Mouse (Mus musculus): ENCODE measurements around the gene Gm9767. TPM values are rescaled to one million over a fixed set of nuclear protein-coding genes. Genes with fewer than 3 reads are reported as not detected.

Gm9767 gene
- total and polyA plus RNA-seq, 3 experiments, result not detected

DNA sequence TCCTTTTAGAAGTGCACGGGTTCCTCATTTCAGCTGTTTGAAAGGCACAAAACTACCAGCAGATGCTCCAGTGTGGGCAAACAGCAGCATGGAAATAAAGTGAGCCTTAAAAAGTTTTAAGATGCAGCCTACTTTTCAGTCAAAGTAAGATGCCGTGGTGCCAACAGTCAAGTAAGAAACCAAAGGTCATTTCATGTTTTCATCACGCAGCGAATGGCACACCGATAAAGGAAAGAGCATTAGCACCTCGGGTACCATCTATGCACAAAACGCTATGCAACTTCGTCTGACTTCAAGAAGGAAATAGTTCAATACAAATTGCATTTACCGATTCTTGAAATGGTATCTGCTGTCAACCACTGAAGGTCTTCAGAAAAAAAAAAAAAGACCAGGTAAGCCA is 1.1 kb upstream of the Gm9767 start:
- H3K4me1 ChIP-seq (ENCODE audit: control insufficient read depth in 1 of 2, insufficient read depth in 2 of 2), result no peaks in the 10 kb centered on the region
- H3K36me3 ChIP-seq (replicated peaks in 1 of 2; ENCODE audit: control insufficient read depth in 1 of 2, insufficient read depth in 1 of 2, low read length in 1 of 2), result no peaks in the 10 kb centered on the region
- dilution Hi-C loops (cut with MboI; ENCODE audit: extremely low pct_ligation_motif_present, extremely low pct_unique_long_range_greater_than_20kb, low sequenced_read_pairs), result no loop called here
- no peaks in the 10 kb centered on the region for H3K9me3 ChIP-seq (replicated peaks; ENCODE audit: low read length)
- TF ChIP-seq ZMIZ1 (IDR thresholded peaks at IDR 0.05; ENCODE audit: low read depth, low read length) (no peak), MYC (IDR thresholded peaks at IDR 0.05; ENCODE audit: low read depth, low read length) (no peak), JUN (IDR thresholded peaks at IDR 0.05; ENCODE audit: insufficient read depth, low read depth, low read length) (no peak), NELFE (IDR thresholded peaks at IDR 0.05; ENCODE audit: low read depth, low read length) (no peak), USF1 (IDR thresholded peaks at IDR 0.05; ENCODE audit: low read depth, low read length) (no peak)
- no peak overlapping the region for H3K9ac ChIP-seq (ENCODE audit: insufficient read depth, low read depth)
- H3K4me3 ChIP-seq (replicated peaks in 1 of 3; ENCODE audit: low read depth in 2 of 3, low read length in 2 of 3, poor library complexity in 1 of 3), result no peak overlapping the region
- no peak for DNase-seq (ENCODE audit: extremely low read depth)
- H3K27ac ChIP-seq (ENCODE audit: insufficient read depth, low read depth), result no peak overlapping the region
- in situ Hi-C loops (cut with MboI; ENCODE audit: low pct_ligation_motif_present, low pct_unique_long_range_greater_than_20kb, low sequenced_read_pairs), result no loop called here
- no peak overlapping the region for H3K4me2 ChIP-seq (ENCODE audit: insufficient read depth, low read depth, poor library complexity, severe bottlenecking)
- no peaks in the 10 kb centered on the region for H3K27me3 ChIP-seq (replicated peaks)
- no peaks in the 10 kb centered on the region for H3K79me2 ChIP-seq (replicated peaks; ENCODE audit: control insufficient read depth, extremely low read depth, insufficient read depth, poor library complexity, severe bottlenecking)

GRCm38 (mm10) chr10:26078521-26079142 is 577 bp downstream of the Gm9767 start, which contains the start of gene Tmem200a:
Gene Tmem200a (minus strand): TSS chr10:26079052.
- TF ChIP-seq MYC (IDR thresholded peaks at IDR 0.05; ENCODE audit: low read depth, low read length), result no peak
- no peak for TF ChIP-seq NELFE (IDR thresholded peaks at IDR 0.05; ENCODE audit: low read depth, low read length)
- dilution Hi-C loops (cut with MboI; ENCODE audit: extremely low pct_ligation_motif_present, extremely low pct_unique_long_range_greater_than_20kb, low sequenced_read_pairs), result no loop called here
- Histone ChIP-seq H3K27me3 (replicated peaks) (no peaks in the 10 kb centered on the region), H3K4me3 (replicated peaks in 1 of 3; ENCODE audit: low read depth in 2 of 3, low read length in 2 of 3, poor library complexity in 1 of 3) (no peak within 1 kb of the TSS), H3K4me2 (ENCODE audit: insufficient read depth, low read depth, poor library complexity, severe bottlenecking) (no peak within 1 kb of the TSS), H3K4me1 (ENCODE audit: control insufficient read depth in 1 of 2, insufficient read depth in 2 of 2) (no peaks in the 10 kb centered on the region), H3K79me2 (replicated peaks; ENCODE audit: control insufficient read depth, extremely low read depth, insufficient read depth, poor library complexity, severe bottlenecking) (no peaks in the 10 kb centered on the region), H3K9ac (ENCODE audit: insufficient read depth, low read depth) (no peak within 1 kb of the TSS), H3K27ac (ENCODE audit: insufficient read depth, low read depth) (no peak within 1 kb of the TSS), H3K36me3 (replicated peaks in 1 of 2; ENCODE audit: control insufficient read depth in 1 of 2, insufficient read depth in 1 of 2, low read length in 1 of 2) (no peaks in the 10 kb centered on the region), H3K9me3 (replicated peaks; ENCODE audit: low read length) (no peaks in the 10 kb centered on the region)
- no peak for DNase-seq (ENCODE audit: extremely low read depth)
- in situ Hi-C loops (cut with MboI; ENCODE audit: low pct_ligation_motif_present, low pct_unique_long_range_greater_than_20kb, low sequenced_read_pairs), result no loop called here

- no peak for TF ChIP-seq MAZ (IDR thresholded peaks at IDR 0.05; ENCODE audit: low read depth, low read length)
- no peaks in the 10 kb centered on the region for H3K9me3 ChIP-seq (replicated peaks; ENCODE audit: low read length)
- no peak overlapping the region for H3K4me3 ChIP-seq (replicated peaks in 1 of 3; ENCODE audit: low read depth in 2 of 3, low read length in 2 of 3, poor library complexity in 1 of 3)
- H3K9ac ChIP-seq (ENCODE audit: insufficient read depth, low read depth), result no peak overlapping the region
- H3K4me1 ChIP-seq (ENCODE audit: control insufficient read depth in 1 of 2, insufficient read depth in 2 of 2), result no peaks in the 10 kb centered on the region
- in situ Hi-C loops (cut with MboI; ENCODE audit: low pct_ligation_motif_present, low pct_unique_long_range_greater_than_20kb, low sequenced_read_pairs), result no loop called here
- no peak overlapping the region for H3K27ac ChIP-seq (ENCODE audit: insufficient read depth, low read depth)
- no peak overlapping the region for H3K4me2 ChIP-seq (ENCODE audit: insufficient read depth, low read depth, poor library complexity, severe bottlenecking)
- DNase-seq (ENCODE audit: extremely low read depth), result no peak
- H3K27me3 ChIP-seq (replicated peaks), result no peaks in the 10 kb centered on the region
- no peaks in the 10 kb centered on the region for H3K79me2 ChIP-seq (replicated peaks; ENCODE audit: control insufficient read depth, extremely low read depth, insufficient read depth, poor library complexity, severe bottlenecking)
- H3K36me3 ChIP-seq (replicated peaks in 1 of 2; ENCODE audit: control insufficient read depth in 1 of 2, insufficient read depth in 1 of 2, low read length in 1 of 2), result no peaks in the 10 kb centered on the region
- dilution Hi-C loops (cut with MboI; ENCODE audit: extremely low pct_ligation_motif_present, extremely low pct_unique_long_range_greater_than_20kb, low sequenced_read_pairs), result no loop called here
Measured at GRCm38 (mm10) chr10:26079678-26080077, 1.6 kb downstream of the Gm9767 start.

All from CH12.LX (cell line).